Mouse (Mus musculus): ENCODE data around the gene Slc37a3. TPM values are rescaled to one million over a fixed set of nuclear protein-coding genes. Genes with fewer than 3 reads are reported as not detected.

Gene Slc37a3
- total RNA-seq, 2 experiments from 2014 or later, result 16.4 to 20.5 TPM

DNA sequence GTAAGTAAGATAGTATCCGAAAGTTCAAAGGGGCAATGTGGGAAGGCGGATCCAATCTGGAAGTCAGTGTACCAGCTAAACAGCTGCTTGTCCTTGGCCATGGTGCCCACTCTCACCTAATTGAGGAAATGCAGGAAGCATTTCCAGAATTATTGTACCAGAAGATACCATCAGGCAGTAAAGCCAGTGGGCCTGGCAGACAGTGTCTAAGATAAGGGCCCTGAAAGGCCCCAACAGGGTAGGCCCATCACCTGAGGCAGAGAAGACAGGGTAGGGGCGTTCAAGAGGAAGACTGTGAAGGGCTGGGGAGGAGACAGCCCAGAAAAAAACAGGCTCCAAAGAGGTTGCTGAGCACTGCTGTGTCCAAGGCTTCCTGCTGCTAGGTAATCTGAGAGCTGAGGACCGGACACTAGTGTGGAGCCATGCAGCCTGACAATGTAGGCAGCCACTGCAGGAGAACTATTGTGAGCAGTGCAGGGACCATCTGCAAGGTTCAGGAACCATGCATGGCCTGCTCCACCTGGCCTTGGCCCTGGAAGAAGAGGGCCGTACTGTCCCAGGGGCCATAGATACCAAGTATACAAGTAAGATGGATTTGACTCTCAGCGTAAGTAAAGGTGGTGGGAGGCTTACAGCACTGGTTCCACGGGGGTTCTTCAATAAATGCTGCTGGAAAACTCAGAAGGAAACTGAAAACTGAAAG is 45.3 kb downstream of the Slc37a3 start:
- no peak for DNase-seq (ENCODE audit: low spot score)
- intact Hi-C loops (cut with DNase I), result no loop called here

DNA sequence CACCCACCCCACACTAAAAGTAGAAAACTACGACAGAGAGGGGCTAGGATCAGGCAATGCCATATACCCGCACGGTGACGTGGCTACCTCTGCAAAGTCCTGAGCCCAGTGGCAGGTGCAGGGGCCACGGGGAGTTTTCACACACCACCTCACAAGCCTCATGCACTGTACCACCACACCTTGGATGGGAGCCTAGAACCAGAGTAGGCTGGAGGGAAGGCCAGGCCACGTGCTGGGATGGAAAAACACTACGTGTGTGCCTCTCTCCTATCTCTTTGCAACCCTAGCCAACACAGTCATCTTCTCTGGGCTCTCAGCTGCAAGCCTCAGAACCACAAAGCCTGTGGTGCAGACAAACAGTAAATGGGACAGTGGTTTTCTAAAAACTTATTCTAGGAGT is 46.5 kb downstream of the Slc37a3 start:
- intact Hi-C loops (cut with DNase I), result no loop called here
- no peak for DNase-seq (ENCODE audit: low spot score)

DNA sequence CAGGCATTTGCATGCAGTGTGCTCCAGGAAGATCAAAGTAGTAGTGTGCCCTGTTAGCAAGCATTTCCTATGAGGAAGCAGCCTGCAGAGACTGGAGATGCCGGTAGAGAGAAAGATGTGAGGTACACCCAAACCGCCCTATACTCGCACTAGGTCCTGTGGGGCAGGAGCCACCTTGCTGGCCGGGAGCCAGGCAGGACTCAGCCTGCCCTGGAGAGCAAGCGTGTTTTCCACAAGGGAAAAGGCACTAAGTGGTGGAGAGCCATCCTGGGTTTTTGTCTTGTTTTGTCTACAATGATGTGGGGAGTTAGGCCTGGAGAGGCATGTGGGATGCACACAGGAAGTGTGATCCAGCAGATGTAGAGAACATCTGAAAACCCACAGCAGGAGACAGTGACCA is 57.2 kb downstream of the Slc37a3 start:
- intact Hi-C loops (cut with DNase I), result no loop called here
- no peak for DNase-seq (ENCODE audit: low spot score)

DNA sequence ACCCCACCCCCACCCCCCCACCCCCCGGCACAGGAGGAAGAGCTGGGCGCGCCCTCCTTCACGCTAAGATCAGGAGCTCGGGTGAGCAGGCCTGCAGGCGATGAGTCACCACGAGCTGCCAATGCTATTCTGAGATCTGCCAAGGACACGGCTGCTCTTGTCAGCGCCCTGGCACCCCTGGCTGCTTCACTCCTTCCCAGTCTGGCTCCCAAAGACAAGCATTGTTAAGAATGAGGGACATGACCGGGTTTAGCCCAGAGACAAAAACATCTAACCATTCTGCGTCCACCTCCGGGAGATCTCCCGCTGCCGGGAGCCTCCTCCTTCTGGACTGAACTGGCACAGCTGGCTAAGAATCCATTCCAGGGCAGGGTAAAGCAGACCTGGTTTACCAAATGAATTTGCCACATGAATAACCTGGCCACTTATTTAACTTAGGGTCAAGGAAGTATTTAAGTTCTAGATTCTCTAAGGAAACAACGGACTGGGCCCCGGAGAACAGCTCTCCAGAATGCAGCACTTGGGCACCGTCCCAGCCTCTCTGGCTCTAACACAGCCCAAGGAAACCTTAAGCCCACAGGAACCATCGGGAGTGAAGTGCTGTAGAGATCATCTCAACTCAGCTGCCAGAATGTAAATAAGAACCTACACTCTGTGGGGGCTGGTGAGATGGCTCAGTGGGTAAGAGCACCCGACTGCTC is 58.3 kb downstream of the Slc37a3 start:
- DNase-seq (ENCODE audit: low spot score), result peak; percentile 51
- intact Hi-C loops (cut with DNase I), result no loop called here

DNA sequence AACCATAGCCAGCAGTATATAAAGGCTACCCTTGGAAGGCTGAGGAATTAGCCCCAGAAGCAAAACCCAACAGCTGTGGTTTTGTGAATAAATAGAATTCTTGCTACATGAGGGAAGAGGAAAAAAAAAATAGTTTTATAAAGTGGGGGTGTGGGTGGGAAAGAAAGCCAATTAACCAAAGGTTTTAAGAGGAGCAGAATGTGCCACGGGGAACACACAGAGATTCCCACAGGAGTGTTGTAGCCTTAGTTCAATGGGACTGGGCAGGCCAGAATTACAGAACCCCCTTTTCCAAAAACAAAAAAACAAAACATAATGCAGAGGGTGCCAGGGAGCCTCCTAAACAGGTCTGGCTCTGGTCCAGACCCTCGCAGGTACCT is 58.9 kb downstream of the Slc37a3 start:
- DNase-seq (ENCODE audit: low spot score), result no peak
- intact Hi-C loops (cut with DNase I), result no loop called here

DNA sequence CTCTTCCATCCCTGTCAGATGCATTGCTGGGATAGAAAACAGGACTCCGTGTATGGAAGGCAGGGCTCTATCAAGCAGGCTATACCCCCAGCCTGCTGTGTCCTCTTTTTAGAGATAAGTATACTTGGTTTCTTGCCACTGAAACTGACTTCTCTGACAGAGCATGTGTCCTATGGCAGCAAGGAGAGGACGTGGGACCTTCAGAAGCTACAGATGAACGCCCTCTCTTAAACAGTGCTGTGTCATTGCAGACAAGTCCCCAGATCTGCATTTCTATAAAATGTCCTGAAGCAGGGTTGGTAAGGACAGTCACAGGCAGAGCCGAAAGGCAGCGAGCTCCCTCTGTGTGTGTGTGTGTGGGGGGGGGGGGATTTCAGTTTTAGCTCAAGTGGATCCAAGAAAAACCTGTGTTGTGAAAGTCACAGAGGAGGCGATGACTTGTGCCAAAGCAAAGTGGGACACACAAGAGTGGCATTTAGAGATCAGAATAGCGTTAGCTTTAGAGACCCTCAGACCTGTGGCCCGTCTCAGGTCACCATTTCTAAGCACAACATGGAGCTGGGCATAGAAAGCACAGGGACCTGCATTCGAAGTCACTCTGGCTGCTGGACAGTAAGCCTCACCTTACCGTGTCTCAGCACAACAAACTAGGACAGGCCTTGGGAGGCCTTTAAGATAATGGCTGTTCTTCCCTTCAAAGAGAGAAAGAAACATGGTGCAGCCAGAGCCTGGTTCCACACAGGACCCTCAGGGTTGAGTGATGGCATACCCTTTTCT is 59.4 kb downstream of the Slc37a3 start:
- no peak for DNase-seq (ENCODE audit: low spot score)
- intact Hi-C loops (cut with DNase I), result no loop called here

DNA sequence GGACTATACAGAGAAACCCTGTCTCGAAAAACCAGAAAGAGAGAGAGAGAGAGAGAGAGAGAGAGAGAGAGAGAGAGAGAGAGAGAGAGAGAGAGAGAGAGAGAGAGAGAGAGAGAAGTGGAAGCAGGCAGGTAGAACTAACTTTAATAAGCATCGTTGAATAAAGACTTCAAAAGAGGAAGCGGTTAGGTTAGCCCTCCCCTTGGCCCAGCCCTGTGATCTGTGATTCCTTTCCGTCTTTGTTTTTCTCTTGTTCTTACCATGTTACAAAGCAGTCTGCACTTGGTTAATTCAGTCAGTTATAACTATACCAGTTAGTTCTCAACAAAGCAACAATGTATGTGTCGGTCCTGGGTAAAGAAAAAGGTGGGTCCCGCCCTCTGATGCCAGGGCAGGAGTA is 61.4 kb downstream of the Slc37a3 start:
- intact Hi-C loops (cut with DNase I), result no loop called here
- DNase-seq (ENCODE audit: low spot score), result no peak

DNA sequence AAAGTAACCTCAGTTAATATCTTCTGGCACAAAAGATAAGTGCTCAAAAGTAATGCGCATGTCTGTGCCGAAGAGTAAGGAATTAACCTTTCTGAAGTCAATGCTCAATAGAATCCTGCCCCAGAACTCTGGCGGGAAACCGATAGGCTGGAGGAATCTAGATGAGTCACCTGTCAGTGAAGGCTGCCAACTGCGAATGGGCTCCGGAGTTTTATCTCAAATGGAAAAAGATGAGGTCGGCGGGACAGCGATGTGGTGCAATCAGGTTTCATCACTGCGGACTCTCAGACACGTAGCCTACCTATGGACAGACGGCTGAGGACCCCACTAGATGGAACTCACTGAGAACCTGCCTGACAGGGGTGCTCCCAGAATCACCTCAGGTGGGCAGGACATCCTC is 63.0 kb downstream of the Slc37a3 start:
- intact Hi-C loops (cut with DNase I), result no loop called here
- no peak for DNase-seq (ENCODE audit: low spot score)

DNA sequence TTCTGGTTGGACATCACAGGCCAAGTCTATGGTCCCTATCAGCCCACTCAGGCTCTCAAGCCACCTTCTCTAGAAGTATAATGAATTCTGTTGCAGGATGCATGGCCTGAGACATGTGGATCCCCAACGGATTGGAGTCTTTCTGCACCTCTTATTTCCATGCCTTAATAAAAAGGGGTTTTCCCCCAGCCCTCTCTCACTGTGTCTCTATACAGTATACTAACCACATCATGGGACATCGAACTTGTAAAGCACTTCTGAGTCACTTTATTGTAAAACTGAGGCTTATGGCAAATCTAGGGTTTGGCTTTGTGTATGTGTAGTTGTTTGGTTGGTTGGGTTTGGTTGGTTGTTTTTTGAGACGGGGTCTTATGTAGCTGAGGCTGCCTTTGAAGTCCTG is 65.7 kb downstream of the Slc37a3 start:
- no peak for DNase-seq (ENCODE audit: low spot score)
- intact Hi-C loops (cut with DNase I), result no loop called here

DNA sequence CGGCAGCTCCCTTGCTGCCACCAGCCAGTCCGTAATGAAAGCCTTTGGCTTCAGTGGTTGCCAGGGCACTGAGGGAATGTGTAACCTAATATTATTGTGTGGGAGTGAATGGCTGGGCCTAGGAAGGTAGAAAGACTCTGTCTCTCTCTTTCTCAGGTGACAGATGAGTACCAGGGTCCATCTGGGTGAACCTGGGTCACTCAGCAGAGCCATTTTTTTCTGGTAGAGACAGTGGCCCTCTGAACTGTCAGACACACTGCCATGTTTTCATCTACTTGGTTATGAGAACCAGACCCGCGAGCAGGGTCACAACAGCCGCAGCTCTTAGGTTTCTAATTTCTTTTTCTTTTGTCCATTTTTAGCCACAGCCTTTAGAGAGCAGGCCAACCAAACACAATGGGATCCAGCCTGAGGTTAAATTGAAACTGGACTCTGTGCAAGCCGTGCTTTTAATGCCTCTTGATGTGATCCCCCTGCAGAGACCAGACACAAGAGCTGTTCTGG is 73.1 kb downstream of the Slc37a3 start:
- intact Hi-C loops (cut with DNase I), result no loop called here
- no peak for DNase-seq (ENCODE audit: low spot score)

DNA sequence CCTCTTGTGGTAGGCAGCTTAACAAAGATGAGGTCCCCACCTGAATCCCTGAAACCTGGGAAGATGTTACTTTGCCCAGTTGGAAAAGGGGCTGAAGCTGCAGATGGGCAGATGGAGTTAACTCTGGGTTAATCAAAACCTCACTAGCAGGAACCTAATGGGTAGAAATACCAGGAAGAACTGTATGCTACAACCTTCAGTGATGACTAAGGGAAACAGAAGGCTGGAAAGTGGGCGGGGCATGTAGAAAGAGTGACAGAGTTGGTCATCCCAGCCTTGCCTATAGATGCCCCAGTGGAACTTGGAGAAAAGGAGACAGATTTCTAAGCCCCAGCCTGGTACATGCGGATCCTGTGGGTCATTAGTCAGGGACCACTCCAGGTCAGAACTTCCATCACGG is 76.0 kb downstream of the Slc37a3 start:
- DNase-seq (ENCODE audit: low spot score), result no peak
- intact Hi-C loops (cut with DNase I), result no loop called here

DNA sequence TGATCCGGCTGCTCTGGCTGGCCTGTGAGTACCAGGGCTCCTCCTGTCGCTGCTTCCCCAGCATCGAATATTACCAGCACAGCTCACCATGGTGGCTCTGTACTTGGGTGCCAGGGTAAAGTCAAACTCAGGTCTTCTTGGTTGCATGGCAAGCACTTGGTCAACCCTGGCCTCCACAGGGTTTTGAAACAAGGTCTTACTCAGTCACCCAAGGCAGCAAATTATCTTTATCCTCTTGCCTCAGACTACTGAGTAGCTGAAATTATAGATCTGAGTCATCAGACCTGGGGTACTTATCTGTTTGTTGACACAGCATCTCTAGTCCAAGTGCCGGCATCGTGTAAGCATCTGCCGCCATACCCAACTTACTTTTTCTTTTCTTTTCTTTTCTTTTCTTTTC is 80.4 kb downstream of the Slc37a3 start:
- no peak for DNase-seq (ENCODE audit: low spot score)
- intact Hi-C loops (cut with DNase I), result no loop called here

DNA sequence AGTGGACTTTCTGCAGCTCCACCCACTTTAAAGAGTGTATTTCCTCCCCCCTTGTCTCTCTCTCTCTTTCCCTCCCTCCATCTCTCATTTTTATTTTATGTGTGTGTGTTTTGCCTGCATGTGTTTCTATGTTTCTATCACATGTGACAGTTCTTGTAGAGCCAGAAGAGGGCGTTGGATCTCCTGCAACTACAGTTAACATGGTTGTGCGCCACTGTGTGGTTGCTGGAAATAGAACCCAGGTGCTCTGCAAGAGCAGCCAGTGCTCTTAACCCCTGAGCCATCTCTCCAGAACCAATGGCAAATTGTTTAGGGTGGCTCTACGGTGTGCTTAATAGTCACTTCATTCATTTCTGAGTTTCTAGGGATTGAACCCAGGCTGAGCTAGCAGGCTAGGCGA is 81.0 kb downstream of the Slc37a3 start:
- intact Hi-C loops (cut with DNase I), result no loop called here
- DNase-seq (ENCODE audit: low spot score), result no peak

DNA sequence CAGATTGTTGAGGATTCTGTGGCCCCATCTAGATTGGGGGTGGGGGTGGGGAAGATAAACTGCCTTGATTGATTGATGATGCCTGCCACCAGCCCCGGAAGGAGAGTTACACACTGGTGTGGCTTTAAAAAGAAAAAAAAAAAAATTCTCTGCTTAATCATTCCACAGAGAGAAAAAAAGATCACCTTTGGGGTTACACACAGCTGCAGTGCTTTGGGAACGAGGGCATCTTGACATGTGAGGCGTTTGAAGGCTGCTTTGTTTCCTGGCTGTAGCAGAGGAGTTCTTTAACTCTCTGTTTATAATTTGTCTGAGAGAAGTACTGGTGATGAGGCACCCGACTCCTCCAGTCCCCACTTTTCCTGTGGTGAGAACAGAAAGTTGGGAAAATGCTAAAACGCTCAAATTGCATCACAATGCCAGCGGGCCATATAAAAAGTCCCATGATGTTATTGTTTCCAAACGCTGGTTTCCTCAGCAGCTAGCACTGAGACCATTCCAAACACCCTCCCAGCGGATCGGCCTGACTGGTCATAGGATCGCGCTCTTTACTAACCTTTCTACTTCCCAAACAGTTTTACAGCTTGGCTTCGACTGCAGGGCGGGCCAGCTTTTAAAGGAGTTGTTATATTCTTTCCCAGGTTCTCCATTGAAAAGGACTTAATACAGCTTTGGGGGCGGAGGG is 81.6 kb downstream of the Slc37a3 start:
- intact Hi-C loops (cut with DNase I), result no loop called here
- DNase-seq (ENCODE audit: low spot score), result no peak

DNA sequence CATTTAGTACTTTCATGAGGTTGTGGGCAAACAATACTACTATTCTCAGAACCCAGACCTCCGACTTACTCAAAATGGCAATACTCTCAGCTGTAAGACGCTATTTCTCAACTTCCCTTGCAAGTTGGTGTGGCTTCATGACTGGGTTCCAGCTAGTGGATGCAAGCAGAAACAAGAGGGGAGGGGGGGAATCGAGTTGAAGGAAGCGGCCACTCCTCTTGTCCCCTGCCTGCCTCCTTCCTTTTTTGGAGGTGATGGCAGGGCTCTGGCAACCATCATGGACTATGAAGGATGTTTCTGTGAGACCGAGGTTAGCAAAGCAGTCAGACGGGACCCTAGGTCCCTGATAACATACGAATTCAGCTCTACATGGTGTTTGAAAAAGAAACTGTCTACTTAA is 87.8 kb downstream of the Slc37a3 start:
- DNase-seq (ENCODE audit: low spot score), result no peak
- intact Hi-C loops (cut with DNase I), result no loop called here

DNA sequence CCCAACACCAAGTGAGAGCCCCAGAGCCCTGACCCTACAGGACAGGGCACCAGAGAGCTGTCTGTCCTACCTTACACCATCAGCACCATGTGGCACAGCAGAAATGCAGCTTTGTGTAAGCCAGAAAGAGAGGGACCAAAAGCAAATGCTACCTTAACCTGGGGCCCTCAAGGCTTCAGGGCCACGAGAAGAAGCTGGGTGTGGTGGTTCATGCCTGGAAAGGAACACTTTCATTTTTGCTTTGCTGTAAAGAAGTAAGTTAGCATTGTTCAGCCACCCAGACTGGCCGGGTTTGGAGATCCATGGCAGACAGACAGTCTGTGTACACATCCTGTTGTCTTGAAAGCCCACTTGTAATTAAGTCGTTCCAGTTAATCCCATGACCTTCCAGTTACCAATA is 89.7 kb downstream of the Slc37a3 start:
- no peak for DNase-seq (ENCODE audit: low spot score)
- intact Hi-C loops (cut with DNase I), result no loop called here

DNA sequence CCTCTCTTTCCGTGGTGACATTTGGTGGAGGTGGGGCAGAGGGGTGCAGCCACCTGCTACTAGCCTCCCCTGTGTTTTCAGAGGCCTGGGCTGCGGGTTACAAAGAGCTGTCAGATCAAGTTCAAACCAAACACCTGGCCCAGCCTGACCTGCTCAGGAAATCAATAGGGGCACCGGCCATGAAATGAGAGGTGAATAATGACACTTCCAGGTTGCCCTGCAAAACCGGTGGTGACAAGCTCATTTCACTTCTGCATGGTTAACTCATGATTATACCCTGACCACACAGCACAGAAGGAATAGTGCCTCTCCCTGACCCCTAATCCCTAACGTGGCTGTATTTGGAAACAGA is 90.8 kb downstream of the Slc37a3 start:
- intact Hi-C loops (cut with DNase I), result no loop called here
- no peak for DNase-seq (ENCODE audit: low spot score)

DNA sequence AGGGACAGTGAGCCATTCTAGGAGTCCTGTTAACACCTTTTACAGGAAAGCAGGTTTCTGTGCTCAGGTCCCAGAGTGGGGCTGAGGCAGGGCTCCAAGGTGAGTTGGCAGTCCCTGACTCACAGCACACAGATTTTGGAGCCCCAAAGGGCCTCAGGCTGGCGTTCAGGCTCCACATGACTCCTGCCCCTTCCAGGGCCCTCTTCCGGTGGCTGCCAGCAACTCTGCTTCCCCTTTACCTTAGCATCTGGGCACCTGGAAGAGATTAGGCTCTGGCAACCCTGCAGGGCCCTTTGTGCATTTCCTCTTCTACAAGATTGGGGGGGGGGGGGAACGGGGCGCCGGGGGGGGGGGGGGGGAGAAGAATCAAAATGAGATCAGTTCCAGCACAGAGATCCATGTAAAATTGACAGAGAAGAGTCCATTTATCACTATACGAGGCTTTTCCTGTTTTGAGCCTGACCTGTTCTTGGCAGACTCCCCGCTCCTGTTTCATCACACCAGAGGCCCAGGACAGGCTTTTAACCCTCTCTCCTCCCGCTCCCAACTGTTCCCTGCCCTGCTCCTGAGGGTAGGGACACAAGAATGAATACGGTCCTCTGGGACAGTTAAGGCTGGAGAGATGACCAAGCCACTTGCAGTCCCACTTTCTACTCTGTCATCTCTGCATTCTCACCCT is 91.3 kb downstream of the Slc37a3 start:
- intact Hi-C loops (cut with DNase I), result no loop called here
- no peak for DNase-seq (ENCODE audit: low spot score)

DNA sequence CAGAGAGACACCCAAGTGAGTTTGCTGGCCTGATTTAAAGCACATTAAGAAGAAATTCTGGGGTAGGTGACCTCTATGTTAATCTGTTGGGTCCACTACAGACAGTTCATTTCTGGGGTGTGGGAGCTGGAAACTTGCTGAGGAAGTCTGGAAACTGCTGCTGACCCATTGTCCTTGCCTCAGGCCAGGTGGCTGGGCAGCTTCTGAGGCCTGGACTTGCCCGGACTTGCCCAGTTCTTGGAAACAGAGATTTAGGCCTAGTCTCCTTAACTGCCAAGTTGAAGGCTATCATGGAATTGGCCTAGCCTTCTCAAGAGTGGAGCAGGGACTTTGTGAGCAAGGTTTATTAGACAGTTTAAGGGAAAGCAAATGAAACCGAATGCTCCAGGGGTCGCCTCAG is 92.6 kb downstream of the Slc37a3 start:
- no peak for DNase-seq (ENCODE audit: low spot score)
- intact Hi-C loops (cut with DNase I), result no loop called here
